Mouse (Mus musculus) frontal cortex, adult 2 months (tissue): ENCODE measurements around the gene Sh3bp2. TPM values are rescaled to one million over a fixed set of nuclear protein-coding genes. Genes with fewer than 3 reads are reported as not detected.
A peak's percentile ranks its signal among the peaks of the same experiment; 100 is the strongest.

ENCODE experiments used
- DNase-seq, 2 experiments: peaks; one replicate each; pipeline ENCODE4 v3.0.0; 2022; ENCODE audit warnings: low spot score in 1 of 2; ENCODE audit errors: extremely low spot score in 1 of 2
- polyA plus RNA-seq: library from polyadenylated mRNA; depleted of rRNA; stranded (reverse); fragments of >200 nt; gene quantifications from 2 replicates; pipeline ENCODE4 v1.2.3, GENCODE M21; 2012

Sh3bp2 gene
- polyA plus RNA-seq, 1 experiment: 4.8 TPM

DNA sequence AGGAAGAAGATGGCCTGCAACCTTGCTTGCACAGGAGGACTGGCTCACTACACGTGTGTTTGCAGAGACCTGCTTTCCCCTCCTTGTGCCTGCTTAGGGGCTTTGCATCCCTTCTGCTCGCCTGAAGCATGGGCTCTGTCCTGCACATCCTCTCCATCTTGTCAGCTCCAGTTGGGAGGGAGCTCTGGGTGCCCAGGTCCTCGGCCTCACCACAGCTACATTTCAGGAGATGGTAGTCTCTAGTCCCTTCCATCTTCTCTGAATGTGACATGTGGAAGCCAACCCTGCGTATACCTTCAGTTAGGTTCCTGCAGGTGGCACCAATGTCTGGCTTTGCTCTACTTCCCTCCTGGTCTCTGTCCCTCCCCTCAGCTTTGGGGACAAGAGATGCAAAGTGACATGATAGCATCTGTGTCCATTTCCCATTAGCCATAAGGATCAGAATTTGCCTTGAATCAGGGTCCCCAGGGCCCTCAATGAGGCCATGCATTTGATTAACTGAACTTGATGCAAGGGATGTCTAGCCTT lies 1.6 kb upstream of the Sh3bp2 start:
- DNase-seq: no peak

DNA sequence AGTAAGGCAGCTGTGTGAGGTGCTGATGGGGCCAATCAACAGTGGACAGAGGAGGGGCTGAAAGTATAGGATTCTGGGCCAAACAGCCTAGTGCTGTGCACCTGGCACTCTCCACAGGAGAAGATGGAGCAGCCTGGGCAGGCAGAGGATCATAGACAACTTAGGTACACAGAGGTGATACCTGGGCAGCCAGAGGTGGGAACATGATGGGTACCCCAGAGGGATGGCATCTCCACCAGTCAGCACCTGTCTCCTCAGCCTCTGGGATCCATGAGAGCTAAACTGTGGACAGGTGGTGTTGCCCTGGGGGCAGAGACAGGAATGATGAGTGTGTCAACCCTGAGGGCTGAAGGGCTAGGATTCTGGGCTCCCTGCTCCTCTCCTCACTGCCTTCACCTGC lies 1.1 kb upstream of the Sh3bp2 start:
- DNase-seq: no peak

DNA sequence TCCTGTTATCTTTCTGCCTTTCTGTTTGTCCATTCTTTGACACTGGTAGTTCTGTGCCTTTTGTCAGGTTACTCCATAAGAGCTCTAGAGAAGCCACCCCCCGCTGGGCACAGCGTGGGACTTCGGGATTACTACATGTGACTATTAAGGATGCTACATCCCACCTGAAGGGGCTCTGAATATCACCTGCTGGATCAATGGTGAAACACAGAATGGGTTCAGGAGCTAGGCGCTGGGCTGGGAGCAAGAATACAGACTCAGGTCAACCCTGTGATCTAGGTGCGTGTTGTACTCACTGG lies 788 bp downstream of the Sh3bp2 start:
- DNase-seq: no peak

DNA sequence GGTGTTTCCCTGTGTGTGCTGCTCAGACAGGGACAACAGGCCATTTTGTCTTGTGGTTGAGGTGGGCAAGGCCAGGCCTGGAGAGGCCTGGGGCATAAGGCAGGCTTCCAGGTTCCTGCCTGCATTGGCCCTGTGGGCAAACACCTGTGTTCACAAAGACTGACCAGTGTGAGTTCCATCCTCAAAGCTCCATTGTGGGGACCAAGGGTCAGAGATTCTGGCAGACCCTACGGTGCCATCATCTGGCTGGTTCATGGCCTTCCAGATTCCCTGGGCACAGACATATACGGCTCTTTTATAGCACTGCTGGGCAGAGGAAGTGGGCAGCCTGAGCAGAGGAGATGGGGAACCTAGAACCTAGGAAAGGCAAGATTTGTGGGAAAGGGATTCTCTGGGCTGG lies 1.7 kb downstream of the Sh3bp2 start:
- no peak for DNase-seq

DNA sequence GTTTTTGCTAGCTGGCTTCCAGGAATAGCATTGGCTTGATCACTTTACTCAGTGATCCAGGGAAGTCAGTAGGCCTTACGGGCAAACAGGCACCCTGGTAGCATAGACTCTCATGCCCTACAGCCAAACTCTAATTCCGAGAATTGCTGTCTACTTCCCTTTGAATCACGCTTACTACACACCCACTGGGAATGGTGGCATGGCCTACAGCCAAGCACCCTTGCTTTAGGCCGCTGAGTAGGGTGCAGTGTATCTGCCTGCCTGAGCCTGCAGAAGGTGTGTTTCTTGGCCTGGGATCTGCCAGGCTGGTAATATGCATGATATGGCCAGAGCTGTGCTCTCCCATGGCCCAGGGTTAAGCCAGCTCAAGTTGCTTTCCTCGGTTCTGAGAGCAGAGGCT lies 3.1 kb downstream of the Sh3bp2 start:
- no peak for DNase-seq

DNA sequence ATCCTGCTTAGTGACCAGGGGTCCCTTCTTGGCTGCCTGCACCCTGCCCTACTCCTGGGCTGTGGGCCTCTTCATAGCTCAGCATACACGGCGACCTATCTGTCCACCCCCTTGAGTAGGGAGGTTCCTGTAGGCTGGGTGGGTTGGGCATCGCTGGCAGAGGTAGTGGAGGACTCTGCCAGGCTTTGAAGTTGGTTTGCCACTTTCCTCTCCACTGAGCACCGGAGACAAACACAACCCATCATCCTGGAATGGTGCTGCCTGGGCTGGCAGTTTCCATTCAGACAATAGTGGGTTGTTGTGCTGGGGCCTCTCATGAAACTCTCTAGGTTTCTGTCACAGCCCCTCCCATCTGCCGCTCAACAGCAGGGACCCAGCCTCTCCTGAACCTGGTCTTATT lies 4.5 kb downstream of the Sh3bp2 start:
- DNase-seq: no peak

DNA sequence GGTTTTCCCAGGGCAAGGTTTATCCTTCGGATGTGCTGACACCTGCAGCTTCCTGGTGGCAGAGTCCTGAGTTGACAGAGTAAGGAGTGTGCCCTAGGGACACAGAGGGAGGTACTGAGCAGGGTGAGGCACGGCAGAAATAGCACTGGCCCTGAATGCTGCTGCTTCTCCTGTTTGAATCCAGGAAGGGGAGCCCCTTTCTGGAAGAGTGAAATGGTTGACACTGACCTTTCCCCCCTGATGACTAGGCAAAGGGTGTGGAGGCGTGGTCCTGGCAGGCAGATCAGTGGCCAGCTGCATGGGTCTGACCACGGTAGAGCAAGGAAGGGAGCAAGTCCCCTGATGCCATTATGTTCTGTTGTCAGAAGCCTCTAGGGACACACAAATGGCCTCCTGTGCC lies 5.0 kb downstream of the Sh3bp2 start:
- DNase-seq: no peak

DNA sequence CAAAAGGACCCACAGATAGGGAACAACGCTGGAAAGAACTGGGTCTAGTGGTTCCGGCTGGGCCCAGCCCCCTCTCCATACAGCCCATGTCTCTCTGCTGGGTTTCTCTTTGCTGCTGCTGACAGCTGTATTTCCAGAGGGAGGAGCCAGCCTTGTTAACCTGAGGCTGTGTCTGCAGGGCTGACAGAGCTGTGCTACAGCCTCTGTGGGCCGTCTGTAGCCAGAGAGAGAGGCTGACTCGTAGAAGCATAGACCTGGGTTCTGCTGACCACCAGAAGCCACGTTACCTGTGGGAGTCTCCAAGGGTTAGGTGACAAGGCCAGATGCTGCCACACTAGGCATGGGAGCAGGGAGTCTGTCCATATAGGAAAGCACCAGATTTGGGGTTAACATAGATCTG lies 7.4 kb downstream of the Sh3bp2 start:
- DNase-seq: no peak

DNA sequence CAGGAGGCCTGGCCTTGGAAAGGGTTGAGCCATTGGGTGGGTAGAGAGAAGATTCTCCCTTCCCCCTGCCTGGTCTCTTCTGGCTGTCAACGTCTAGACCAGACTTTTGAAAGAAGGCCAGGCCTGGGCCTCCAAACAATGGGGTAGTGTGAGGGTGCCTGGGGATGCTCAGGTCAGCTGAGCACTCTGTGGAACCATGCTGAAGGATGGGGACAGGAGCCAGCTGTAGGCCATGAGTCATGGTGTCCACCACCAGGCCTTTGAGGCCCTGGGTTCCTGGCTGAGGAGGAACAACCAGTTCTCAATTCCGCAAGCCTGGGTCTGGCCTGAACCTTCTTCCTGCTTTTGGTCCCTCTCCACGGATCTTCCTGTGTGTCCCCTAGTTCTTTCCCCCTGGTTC lies 8.2 kb downstream of the Sh3bp2 start:
- peak in 1 of 2 experiments; percentile 47 for DNase-seq

DNA sequence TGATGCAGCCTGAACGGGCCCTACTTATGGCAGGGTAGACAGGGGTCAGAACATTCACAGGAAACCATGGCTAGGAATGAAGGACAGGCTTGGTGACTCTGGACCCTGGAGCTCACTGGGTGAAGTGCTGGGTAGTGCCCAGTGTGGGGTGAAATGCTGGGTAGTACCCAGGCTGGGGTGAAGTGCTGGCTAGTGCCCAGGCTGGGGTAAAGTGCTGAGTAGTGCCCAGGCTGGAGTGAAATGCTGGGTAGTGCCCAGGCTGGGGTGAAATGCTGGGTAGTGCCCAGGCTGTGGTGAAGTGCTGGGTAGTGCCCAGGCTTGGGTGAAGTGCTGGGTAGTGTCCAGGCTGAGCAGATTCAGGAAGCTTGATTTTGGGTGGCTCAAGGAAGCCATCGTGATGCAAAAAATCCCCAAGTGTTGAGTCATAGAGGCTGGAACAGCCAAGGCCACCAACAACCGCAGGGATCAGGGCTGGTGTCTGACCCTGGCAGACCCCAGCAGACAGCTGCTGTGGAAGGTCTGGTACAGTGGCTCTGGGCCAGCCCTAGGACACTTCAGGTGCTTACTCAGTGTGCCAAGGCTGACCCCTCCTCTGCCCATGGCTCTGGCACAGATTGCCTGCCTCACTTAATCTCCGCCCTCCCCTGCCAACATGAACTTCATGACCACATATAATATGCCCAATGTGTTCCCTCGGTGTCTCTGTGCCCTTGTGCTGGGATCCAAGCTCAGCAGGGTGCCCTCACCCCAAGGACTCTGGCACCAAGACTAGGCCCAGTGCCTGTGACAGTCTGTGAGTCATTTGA lies 9.3 kb downstream of the Sh3bp2 start:
- no peak for DNase-seq

DNA sequence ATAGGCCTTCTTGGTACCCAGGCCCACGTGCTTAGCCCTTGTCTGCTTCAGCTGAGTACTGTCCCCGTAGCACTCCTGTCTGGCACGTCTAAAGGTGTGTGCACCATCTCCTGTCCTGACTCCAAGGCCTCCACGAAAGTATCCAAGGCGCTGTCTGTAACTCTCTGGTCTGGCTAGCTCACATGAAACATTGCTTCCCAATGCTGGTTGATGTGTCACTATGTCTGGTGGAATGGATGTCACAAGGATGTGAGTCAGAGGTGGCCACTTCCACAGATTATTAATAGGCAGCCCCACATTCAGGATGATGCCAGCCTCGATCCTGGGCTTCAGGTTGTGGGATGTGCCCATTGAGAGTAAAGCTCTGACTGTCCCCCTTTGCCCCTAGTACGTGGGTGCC lies 10.2 kb downstream of the Sh3bp2 start:
- no peak for DNase-seq

DNA sequence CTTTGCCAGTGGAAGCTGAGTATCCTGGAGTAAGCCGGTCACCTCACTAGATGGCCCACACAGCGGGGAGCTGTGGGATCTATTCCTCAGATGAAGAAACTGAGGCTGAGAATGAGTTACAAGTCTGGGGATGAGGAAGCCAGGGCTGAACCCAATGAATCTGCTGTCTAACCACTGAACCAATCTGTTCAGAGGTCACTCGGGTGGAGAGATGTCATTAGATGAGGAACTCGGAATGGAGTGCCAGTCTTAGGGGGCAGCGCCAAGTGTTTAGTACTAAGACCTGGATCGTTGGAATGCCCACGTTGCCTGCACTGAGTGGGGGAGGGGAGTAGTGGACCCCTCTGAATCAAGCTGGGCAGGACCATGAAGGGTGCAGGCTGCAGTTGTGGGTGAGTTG lies 12.4 kb downstream of the Sh3bp2 start:
- no peak for DNase-seq

DNA sequence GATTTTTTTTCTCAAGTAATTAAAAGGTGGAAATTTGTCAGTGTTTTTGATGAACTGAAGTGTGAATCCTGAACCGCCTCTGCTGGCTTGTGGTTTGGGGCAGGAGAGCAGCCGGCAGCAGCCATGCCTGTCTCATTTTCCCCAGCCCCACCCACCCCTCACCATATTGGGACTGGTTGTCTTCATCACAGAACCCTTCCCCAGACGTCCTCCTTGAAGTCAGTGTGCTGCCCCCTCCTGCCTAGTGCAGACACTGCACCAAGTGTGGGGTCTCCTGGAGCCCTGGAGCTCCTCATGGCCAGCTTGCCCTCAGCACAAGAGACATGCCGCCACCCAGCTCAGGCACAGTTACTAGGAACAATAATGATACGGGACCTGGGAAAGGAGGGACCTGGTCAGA lies 12.9 kb downstream of the Sh3bp2 start:
- no peak for DNase-seq

DNA sequence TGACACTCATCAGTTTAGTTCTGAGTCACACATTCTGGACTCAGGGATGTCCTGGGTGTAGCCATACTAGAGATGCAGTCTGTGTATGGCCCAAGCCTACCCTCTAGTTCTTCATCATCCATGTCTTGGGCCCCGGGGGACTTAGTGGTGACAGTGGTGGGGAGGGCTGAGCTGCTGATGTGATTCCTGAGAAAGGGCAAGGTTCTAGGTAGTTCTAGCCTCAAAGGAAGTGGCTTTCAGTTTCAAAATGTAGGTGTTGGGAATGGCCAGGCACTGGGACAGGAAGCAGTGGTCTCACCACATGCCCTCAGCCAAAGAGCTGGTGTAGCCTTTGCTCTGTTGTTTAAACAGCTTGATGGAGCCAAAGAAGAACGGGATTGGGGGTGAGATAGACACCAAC lies 13.5 kb downstream of the Sh3bp2 start:
- no peak for DNase-seq

DNA sequence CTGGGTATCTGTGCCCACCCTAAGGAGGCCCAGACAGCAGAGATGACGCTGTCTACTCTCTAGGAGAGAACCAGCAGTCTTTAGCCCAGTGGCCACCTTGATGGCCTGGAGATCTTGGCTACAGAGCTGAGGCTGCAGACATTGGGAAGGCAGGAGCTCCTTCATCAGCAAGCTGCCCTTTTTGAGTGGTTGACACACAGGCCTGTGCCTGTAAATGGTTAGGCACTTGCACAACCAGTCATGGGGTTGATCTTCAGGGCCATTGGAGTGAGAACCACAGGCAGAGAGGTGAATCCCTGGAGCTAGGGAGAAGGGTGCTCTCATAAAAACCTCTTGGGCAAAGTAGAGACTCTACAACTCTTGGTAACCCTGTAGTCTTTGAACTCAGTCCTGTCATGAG lies 16.5 kb downstream of the Sh3bp2 start:
- DNase-seq: no peak

DNA sequence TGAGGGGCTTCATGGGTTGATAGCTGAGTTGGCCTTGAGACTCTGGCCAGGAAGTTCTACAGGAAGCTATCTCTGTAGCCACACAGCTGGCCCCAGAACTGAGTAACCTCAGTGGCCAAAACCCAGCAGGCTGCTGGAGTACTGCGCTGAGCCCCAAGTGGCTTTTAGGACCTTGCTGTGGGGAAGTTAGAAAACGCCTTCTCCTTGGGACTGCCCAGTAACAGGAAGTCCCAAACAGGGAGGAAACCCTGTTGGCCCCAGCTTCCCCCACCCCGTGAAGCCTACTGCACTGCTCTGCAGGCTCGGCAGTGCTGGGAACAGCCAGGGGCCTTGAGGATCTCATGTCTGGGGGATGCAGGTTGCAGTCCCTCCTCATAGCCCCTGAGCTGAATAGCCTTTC lies 17.5 kb downstream of the Sh3bp2 start:
- no peak for DNase-seq

DNA sequence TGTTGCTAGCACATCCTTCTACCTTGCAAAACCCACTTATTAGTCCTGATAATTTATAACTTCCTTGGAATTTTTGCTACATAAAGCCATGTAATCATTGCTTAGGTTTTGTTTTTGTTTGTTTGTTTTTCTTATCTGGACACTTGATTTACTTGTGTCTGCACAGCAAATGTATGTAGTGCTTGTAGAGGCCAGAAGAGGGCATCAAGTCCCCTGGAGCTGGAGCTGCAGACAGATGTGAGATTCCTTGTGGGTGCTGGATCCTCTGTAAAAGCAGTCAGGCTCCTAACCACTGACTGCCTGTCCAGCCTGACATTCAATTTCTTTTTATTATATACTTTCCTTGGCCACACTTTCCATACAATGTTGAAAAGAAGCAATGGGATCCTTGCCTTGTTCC lies 21.8 kb downstream of the Sh3bp2 start:
- DNase-seq: peak in 1 of 2 experiments; percentile 38

DNA sequence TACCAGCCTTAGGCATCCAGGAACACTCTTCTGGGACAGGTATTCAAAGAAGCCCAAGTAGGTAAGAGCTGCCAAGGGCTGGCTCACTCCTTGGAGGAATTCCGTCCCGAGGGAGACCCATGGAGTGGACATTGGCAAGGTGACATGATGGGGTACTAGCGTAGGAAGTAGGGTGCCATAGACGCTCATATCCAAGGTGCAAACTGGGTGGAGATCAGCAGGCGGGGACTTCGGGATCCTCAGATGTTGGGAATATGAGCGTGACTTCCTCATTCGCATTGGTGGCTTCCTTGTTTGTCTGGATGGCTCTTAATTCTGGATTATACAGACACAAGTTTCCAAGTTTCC lies 23.5 kb downstream of the Sh3bp2 start:
- no peak for DNase-seq

DNA sequence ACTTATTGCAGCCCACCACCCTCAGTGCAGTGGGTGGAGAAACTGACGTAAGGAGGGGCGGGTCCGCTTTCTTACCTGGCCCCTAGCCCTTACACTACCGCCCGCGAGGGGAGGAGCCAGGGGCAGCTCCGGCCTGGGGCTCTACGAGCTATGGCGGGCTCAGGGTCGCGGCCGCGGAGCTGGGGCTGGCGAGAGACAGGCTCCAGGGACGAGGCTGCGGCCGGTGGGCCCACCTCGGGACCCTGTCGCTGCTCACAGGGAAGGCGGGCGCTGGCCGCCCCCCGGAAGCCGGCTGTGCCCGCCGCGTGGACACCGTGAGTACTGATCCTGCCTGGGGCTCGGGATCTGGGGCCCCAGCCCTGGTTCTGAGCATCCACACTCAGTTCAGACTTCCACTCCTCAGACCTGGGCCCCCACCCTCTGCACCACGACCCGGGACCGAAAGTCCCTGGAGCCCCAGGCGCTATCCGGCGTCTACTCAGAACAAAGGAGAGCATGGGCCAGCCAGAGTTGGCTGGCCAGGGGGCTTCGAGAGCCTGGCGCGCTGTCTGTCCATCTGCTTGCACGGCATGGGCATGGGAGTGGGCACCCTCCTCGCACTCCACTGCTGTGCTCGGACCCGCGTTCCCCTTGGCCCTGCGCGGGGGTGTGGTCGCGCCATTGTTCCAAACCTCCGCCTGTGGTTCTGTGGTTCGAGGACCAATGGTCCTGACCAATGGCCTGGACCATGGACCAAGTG lies 24.0 kb downstream of the Sh3bp2 start:
- DNase-seq: no peak

DNA sequence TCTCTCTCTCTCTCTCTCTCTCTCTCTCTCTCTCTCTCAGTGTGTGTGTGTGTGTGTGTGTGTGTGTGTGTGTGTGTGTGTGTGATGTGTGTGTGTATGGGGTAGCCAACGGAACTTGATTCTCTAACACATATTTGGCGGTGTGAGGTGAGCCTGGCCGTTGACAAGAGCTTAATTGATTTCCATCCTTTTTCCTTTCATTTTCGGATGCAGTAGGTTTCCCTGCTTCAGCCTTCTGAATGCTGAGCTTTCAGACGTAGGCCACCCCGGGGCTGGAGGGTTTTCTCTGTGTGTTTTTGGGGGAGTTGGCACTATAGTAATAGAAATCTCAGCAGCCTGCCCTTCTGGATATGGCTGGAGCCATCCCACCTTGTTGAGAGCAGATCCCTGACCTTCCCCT lies 24.6 kb downstream of the Sh3bp2 start:
- DNase-seq: no peak

DNA sequence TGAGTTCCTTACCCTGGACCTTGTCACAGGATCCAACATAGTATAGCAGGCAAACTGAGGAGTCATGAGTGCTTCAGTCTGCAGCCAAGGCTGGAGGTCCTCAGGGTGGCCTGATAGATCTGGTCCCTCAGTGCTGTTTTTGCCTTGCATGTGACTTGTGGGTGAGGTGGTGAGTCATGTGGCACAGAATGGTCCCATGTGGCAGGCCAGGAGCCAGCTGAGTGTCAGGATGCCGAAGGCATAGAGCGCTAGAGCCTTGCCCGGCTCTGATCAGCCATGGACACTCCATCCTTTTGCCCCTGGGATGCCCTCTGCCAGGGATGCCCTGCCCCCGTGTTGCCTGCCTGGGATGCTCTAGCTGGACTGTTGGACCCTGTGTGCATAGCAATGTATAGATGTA lies 26.2 kb downstream of the Sh3bp2 start:
- no peak for DNase-seq

DNA sequence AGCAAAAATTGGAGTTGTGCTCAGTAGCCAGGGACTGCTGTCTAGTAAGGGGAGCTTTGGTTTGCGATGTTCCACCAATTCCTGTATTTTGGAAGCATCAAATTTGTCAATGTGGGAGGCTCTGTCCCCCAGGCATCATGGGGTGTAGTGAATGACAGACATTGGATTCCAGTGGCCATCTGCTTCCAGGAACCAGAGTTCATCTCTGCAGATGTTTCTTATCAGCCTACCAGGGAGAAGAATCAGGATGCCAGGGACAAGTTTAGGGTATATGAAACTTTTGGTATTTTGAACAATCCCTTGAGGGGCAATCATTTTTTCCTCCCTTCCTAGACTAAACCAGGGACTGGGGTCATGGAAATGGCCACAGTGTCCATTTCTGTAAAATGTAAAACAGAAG lies 38.2 kb downstream of the Sh3bp2 start:
- DNase-seq: no peak
